In the genomic region with DNA sequence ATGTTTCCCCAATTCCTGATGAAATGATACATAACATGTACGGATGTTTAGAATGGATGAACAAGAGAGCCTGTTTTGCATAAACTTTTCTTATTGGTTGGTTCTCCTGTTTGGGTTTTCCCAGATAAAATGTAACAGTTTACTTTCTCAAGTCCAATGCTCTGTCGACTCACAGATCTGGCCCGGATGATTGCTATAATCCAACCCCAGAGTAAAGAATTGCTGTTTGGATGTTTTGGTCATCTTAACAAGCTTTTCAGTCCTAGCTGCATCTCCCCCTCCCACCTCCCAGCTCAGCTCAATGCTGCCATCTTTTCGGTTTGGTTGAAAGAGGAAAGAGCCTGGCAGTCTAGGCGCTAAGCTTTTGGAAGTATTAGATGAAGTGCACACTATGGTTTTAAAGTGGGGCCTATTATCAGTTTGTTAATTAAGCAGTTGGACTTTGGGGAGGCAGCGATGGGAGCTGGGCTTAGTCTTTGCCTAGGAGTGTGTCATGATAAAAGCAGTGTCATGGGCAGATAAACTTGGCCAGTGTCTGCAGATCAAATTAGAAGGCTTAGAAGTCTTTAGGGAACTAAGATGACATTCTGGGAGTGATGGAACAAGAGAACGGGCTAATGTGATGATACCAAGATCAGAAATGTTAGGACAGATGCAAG, we compare ENCODE assay signal across 1 mouse cellular context.
TF ChIP-seq lines count a peak whose summit lies in the region.

No protein-coding gene starts in this region.

TF ChIP-seq in CH12.LX, 34 proteins besides CTCF, POLR2A, EP300 and RAD21 (continued from another document):
- TF ChIP-seq HCFC1 (IDR thresholded peaks at IDR 0.05; ENCODE audit: low read depth, low read length) (no peak), NRF1 (IDR thresholded peaks at IDR 0.05; ENCODE audit: low read depth, low read length) (no peak)
